Mouse (Mus musculus): ENCODE results near the gene Ifitm7. TPM values are rescaled to one million over a fixed set of nuclear protein-coding genes. Genes with fewer than 3 reads are reported as not detected.

Gene Ifitm7
- total RNA-seq (2015; ENCODE audit: low replicate concordance) (not detected in 2 replicates), total RNA-seq (2017; ENCODE audit: low replicate concordance) (not detected in 2 replicates)

- ATAC-seq (replicated peaks; ENCODE audit: low FRiP score, poor library complexity, severe bottlenecking) = no peak
Measured at GRCm38 (mm10) chr16:13986574-13987478, at the start of gene Ifitm7, which contains the start of gene 2900011O08Rik. Gene Ifitm7, minus strand, starts transcription at chr16:13986888. Gene 2900011O08Rik, plus strand, starts transcription at chr16:13986604.

- ATAC-seq (replicated peaks; ENCODE audit: low FRiP score, poor library complexity, severe bottlenecking) = no peak
Measured at GRCm38 (mm10) chr16:14033076-14033475, 46.4 kb upstream of the Ifitm7 start.

- no peak for ATAC-seq (replicated peaks; ENCODE audit: low FRiP score, poor library complexity, severe bottlenecking)
Measured at GRCm38 (mm10) chr16:14030650-14031049, 44.0 kb upstream of the Ifitm7 start.

GRCm38 (mm10) chr16:14029851-14030250, 43.2 kb upstream of the Ifitm7 start:
- ATAC-seq (replicated peaks; ENCODE audit: low FRiP score, poor library complexity, severe bottlenecking) = no peak

- no peak for ATAC-seq (replicated peaks; ENCODE audit: low FRiP score, poor library complexity, severe bottlenecking)
Measured at GRCm38 (mm10) chr16:14029072-14029471, 42.4 kb upstream of the Ifitm7 start.

- ATAC-seq (replicated peaks; ENCODE audit: low FRiP score, poor library complexity, severe bottlenecking) = no peak
Measured at GRCm38 (mm10) chr16:14025091-14025990, 38.7 kb upstream of the Ifitm7 start.

GRCm38 (mm10) chr16:14021166-14021822, 34.6 kb upstream of the Ifitm7 start:
- no peak for ATAC-seq (replicated peaks; ENCODE audit: low FRiP score, poor library complexity, severe bottlenecking)

GRCm38 (mm10) chr16:14017306-14017705, 30.6 kb upstream of the Ifitm7 start:
- no peak for ATAC-seq (replicated peaks; ENCODE audit: low FRiP score, poor library complexity, severe bottlenecking)

- ATAC-seq (replicated peaks; ENCODE audit: low FRiP score, poor library complexity, severe bottlenecking) = no peak
Measured at GRCm38 (mm10) chr16:14009966-14010365, 23.3 kb upstream of the Ifitm7 start.

- ATAC-seq (replicated peaks; ENCODE audit: low FRiP score, poor library complexity, severe bottlenecking) = no peak
Measured at GRCm38 (mm10) chr16:14008708-14009107, 22.0 kb upstream of the Ifitm7 start.

GRCm38 (mm10) chr16:14008081-14008480, 21.4 kb upstream of the Ifitm7 start:
- ATAC-seq (replicated peaks; ENCODE audit: low FRiP score, poor library complexity, severe bottlenecking) = no peak

GRCm38 (mm10) chr16:14005266-14005665, 18.6 kb upstream of the Ifitm7 start:
- ATAC-seq (replicated peaks; ENCODE audit: low FRiP score, poor library complexity, severe bottlenecking) = no peak

- ATAC-seq (replicated peaks; ENCODE audit: low FRiP score, poor library complexity, severe bottlenecking) = no peak
Measured at GRCm38 (mm10) chr16:14004726-14005125, 18.0 kb upstream of the Ifitm7 start.

- no peak for ATAC-seq (replicated peaks; ENCODE audit: low FRiP score, poor library complexity, severe bottlenecking)
Measured at GRCm38 (mm10) chr16:14004170-14004569, 17.5 kb upstream of the Ifitm7 start.

GRCm38 (mm10) chr16:14003386-14004130, 16.9 kb upstream of the Ifitm7 start:
- ATAC-seq (replicated peaks; ENCODE audit: low FRiP score, poor library complexity, severe bottlenecking) = no peak

- ATAC-seq (replicated peaks; ENCODE audit: low FRiP score, poor library complexity, severe bottlenecking) = no peak
Measured at GRCm38 (mm10) chr16:13994502-13994901, 7.8 kb upstream of the Ifitm7 start.

- ATAC-seq (replicated peaks; ENCODE audit: low FRiP score, poor library complexity, severe bottlenecking) = no peak
Measured at GRCm38 (mm10) chr16:13994076-13994475, 7.4 kb upstream of the Ifitm7 start.

GRCm38 (mm10) chr16:13992518-13993248, 6.0 kb upstream of the Ifitm7 start:
- no peak for ATAC-seq (replicated peaks; ENCODE audit: low FRiP score, poor library complexity, severe bottlenecking)

- no peak for ATAC-seq (replicated peaks; ENCODE audit: low FRiP score, poor library complexity, severe bottlenecking)
Measured at GRCm38 (mm10) chr16:13986197-13986573, 503 bp downstream of the Ifitm7 start.

Data from erythroid progenitor cell, adult 5-6 weeks (primary cell).